Mouse (Mus musculus) olfactory bulb, adult 2 months (tissue): ENCODE results near the gene Bcl9.

Experiments used
- CTCF ChIP-seq: fragments of 200-500 bp; IDR thresholded peaks from 2 replicates; pipeline ENCODE4 v1.5.1; 2012; ENCODE audit warnings: low read depth, mild to moderate bottlenecking, low read length, moderate library complexity; ENCODE audit not compliant: insufficient read depth
- POLR2A ChIP-seq: fragments of 200-500 bp; IDR thresholded peaks from 2 replicates; pipeline ENCODE4 v1.6.1; 2012; ENCODE audit warnings: mild to moderate bottlenecking, low read depth, low read length, moderate library complexity; ENCODE audit not compliant: insufficient read depth

GRCm38 (mm10) chr3:97327356-97327755 lies 29.6 kb upstream of the Bcl9 start:
- TF ChIP-seq CTCF (no peak), POLR2A (no peak)
